Mouse (Mus musculus): Measurements from ENCODE around the gene Dpy19l2. TPM values are rescaled to one million over a fixed set of nuclear protein-coding genes. Genes with fewer than 3 reads are reported as not detected.
A peak's percentile ranks its signal among the peaks of the same experiment; 100 is the strongest.

The Dpy19l2 gene
- polyA plus RNA-seq, 1 experiment = not detected

DNA sequence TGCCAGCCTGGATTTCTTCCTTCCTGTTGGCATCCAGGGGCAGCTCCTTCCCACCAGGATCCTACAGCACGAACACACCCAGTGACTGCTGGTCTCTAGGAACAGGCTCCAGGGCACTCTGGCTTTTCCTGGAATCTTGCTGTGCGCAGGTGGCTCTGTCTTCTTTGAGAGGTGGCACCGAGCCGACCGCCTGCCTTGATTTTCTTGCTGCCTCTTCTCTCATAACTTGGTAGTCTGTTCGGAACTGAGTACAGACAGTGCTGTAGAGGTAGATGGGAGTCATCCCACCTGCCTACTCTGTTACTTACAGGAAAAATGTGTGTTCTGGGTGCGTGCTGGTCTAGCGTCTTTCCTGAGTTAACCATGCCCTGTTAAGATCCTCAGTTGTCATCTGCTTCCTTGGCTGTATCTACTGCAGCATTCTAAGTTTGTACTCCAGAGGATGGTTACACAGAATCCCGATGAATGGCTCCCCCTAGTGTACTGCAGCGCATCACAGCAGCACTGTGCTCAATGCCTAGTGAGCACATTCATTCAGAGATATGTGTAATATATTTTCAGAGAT, 179.4 kb downstream of the Dpy19l2 start:
- DNase-seq = peak; percentile 61

DNA sequence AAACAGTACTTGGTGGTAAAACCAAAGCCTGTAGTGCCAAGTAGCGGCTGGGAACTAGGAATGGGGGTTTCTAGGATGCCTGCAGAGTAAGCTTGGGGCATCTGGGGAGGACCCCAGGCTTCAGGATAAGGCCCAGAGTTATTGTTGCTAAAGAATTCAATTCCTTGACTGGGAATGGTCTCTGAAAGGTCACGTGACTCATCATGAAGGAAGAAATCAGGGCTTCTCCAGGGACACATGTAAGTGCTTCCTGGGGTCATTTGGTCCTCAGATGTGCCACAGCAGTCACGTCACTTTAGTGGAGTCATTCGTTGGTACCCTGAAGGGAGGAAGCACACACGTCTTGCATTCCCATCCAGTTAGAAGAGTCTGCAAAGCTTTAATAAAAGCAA, 182.0 kb downstream of the Dpy19l2 start:
- H3K27ac ChIP-seq (ENCODE audit: insufficient read depth, low read depth, low read length) = no peak overlapping the region
- no peak overlapping the region for H3K4me3 ChIP-seq (ENCODE audit: insufficient read depth, low read depth, low read length)
- no peak for TF ChIP-seq CTCF (conservative IDR thresholded peaks at IDR 0.05; ENCODE audit: insufficient read depth, insufficient read length, low read depth, low read length)
- no peak for TF ChIP-seq POLR2A (IDR thresholded peaks at IDR 0.05; ENCODE audit: low read depth, low read length)
- DNase-seq = no peak
- H3K4me1 ChIP-seq (ENCODE audit: control insufficient read depth, insufficient read depth, low read length) = no peaks in the 10 kb centered on the region
- no peaks in the 10 kb centered on the region for H3K27me3 ChIP-seq (replicated peaks; ENCODE audit: control insufficient read depth, insufficient read depth, low read length)
- no peaks in the 10 kb centered on the region for H3K36me3 ChIP-seq (ENCODE audit: control insufficient read depth, insufficient read depth, low read length)
- 65% methylated on average over 5 of the region's 5 CpGs for WGBS

More for the DNA sequence above, 179.4 kb downstream of the Dpy19l2 start:
- no peak overlapping the region for H3K4me3 ChIP-seq (ENCODE audit: insufficient read depth, low read depth, low read length)
- no peaks in the 10 kb centered on the region for H3K4me1 ChIP-seq (ENCODE audit: control insufficient read depth, insufficient read depth, low read length)
- 52% methylated on average over 10 of the region's 10 CpGs for WGBS
- no peak overlapping the region for H3K27ac ChIP-seq (ENCODE audit: insufficient read depth, low read depth, low read length)
- TF ChIP-seq POLR2A (IDR thresholded peaks at IDR 0.05; ENCODE audit: low read depth, low read length) = no peak
- peak; percentile 94 for TF ChIP-seq CTCF (conservative IDR thresholded peaks at IDR 0.05; ENCODE audit: insufficient read depth, insufficient read length, low read depth, low read length)
- no peaks in the 10 kb centered on the region for H3K27me3 ChIP-seq (replicated peaks; ENCODE audit: control insufficient read depth, insufficient read depth, low read length)
- no peaks in the 10 kb centered on the region for H3K36me3 ChIP-seq (ENCODE audit: control insufficient read depth, insufficient read depth, low read length)

DNA sequence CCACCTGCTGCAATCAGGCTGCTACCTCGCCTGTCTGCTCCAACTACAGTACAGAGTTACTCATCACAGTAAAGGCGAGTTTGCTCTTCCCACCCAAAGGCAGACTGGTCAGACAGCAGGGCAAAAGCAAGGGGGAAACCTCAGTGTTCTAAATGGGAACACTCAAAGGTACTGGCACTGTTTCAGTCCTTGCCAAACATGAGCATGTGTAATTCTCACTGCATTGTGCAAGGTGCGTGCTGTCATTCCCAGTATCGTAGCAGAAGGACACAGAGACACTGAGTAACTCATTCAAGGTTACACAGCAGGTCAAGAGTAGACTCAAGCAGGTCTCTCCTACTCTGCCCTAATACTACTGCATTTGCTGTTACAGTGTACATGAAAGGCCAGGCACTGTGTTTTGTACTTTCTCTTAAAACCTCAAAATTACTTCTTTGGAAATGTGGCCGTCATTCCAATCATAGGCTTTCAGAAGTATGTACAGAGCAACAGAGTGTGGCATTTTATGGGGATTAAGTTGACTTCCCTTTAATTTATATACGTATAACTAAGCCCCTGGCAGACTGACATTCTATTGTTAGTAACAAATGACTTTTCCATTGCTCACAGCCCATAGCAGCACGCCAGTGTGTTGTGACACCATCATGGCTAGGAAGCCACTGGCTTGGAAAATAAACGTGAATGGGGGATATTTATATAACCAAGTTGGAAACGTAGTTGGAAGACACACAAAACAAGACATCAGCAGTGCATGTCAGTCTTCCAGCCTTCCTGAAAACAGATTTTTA, 182.6 kb downstream of the Dpy19l2 start:
- H3K36me3 ChIP-seq (ENCODE audit: control insufficient read depth, insufficient read depth, low read length) = no peaks in the 10 kb centered on the region
- 74% methylated on average over 9 of the region's 9 CpGs for WGBS
- no peaks in the 10 kb centered on the region for H3K27me3 ChIP-seq (replicated peaks; ENCODE audit: control insufficient read depth, insufficient read depth, low read length)
- no peak overlapping the region for H3K27ac ChIP-seq (ENCODE audit: insufficient read depth, low read depth, low read length)
- no peaks in the 10 kb centered on the region for H3K4me1 ChIP-seq (ENCODE audit: control insufficient read depth, insufficient read depth, low read length)
- DNase-seq = no peak
- no peak overlapping the region for H3K4me3 ChIP-seq (ENCODE audit: insufficient read depth, low read depth, low read length)
- TF ChIP-seq POLR2A (IDR thresholded peaks at IDR 0.05; ENCODE audit: low read depth, low read length) (no peak), CTCF (conservative IDR thresholded peaks at IDR 0.05; ENCODE audit: insufficient read depth, insufficient read length, low read depth, low read length) (no peak)

DNA sequence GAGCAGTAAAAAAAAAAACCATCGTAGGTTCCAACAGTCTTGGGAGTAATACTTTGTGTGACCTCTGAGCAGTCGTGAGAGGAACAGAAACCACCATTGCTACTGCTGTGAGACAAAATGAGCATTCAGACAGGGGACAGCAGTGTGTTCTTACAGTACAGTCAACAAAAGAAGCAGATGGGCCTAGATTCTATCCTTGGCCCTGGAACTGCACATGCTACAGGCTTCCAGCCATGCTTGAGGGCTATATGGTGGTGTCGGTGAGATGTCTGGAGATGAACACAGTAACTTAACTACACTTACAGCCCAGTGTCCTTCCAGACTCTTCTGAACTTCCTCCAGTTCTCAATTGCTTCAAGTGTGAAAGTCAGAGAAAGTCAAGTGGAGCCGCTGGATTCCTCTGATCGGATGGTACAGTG, 184.0 kb downstream of the Dpy19l2 start:
- Histone ChIP-seq H3K4me3 (ENCODE audit: insufficient read depth, low read depth, low read length) (no peak overlapping the region), H3K4me1 (ENCODE audit: control insufficient read depth, insufficient read depth, low read length) (no peaks in the 10 kb centered on the region), H3K36me3 (ENCODE audit: control insufficient read depth, insufficient read depth, low read length) (no peaks in the 10 kb centered on the region), H3K27me3 (replicated peaks; ENCODE audit: control insufficient read depth, insufficient read depth, low read length) (no peaks in the 10 kb centered on the region), H3K27ac (ENCODE audit: insufficient read depth, low read depth, low read length) (no peak overlapping the region)
- no peak for DNase-seq
- WGBS = 88% methylated on average over 5 of the region's 5 CpGs
- TF ChIP-seq POLR2A (IDR thresholded peaks at IDR 0.05; ENCODE audit: low read depth, low read length) (no peak), CTCF (conservative IDR thresholded peaks at IDR 0.05; ENCODE audit: insufficient read depth, insufficient read length, low read depth, low read length) (no peak)

DNA sequence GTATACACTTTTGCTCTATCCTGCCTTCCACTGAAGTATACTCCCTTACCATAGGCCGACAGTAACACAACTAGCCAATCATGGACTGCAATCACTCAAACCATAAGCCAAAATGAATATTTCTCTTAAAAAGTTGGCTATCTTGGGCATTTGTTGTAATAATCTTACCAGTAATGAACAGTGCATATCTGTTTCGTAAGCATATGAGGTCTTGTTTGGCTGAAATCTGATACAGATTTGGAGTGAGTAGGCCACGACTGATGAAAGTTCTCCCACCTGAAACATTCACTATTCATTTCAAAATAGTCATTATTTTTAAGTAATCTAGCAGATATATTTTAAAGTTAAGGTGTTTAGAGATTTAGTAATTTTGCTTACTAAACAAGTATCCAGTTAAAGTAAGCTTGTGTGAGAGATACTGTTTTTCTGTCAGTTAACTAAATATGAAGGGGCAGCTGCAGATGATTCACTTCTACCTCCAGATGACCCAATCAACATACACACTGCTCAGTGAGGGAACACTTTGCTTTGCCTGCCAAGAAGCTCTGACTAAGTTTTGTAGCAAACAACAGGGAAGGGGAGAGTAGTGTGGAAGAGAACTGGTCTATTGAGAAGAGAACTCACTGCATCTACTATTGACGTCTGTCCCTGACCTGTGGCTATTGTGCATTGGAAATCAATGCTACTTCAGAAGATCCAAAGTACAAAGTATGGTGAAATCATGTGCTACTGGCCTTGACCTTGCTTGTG, 184.5 kb downstream of the Dpy19l2 start:
- no peaks in the 10 kb centered on the region for H3K4me1 ChIP-seq (ENCODE audit: control insufficient read depth, insufficient read depth, low read length)
- H3K36me3 ChIP-seq (ENCODE audit: control insufficient read depth, insufficient read depth, low read length) = no peaks in the 10 kb centered on the region
- TF ChIP-seq POLR2A (IDR thresholded peaks at IDR 0.05; ENCODE audit: low read depth, low read length) = no peak
- no peak for TF ChIP-seq CTCF (conservative IDR thresholded peaks at IDR 0.05; ENCODE audit: insufficient read depth, insufficient read length, low read depth, low read length)
- no peak for DNase-seq
- no peaks in the 10 kb centered on the region for H3K27me3 ChIP-seq (replicated peaks; ENCODE audit: control insufficient read depth, insufficient read depth, low read length)
- WGBS = 81% methylated on average over 4 of the region's 4 CpGs
- no peak overlapping the region for H3K4me3 ChIP-seq (ENCODE audit: insufficient read depth, low read depth, low read length)
- H3K27ac ChIP-seq (ENCODE audit: insufficient read depth, low read depth, low read length) = no peak overlapping the region

DNA sequence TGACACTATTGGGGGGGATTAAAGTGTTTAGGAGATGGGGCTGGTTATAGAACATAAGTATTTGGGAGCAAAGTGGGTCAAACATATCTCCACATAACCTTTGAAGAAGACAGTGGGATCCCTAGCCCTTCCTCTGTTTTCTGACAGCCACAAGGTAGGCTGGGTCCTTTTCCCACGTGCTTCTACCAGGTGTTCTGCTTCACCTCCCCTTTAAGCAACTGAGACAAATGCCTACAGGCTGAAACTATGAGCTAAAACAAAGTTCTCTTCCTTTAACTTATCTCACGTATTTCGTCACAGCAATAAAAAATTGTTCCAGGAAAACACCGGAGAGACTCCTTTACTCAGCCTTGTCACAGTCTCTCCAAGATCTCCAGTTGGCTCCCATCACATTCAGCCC, 187.2 kb downstream of the Dpy19l2 start:
- no peak for TF ChIP-seq CTCF (conservative IDR thresholded peaks at IDR 0.05; ENCODE audit: insufficient read depth, insufficient read length, low read depth, low read length)
- TF ChIP-seq POLR2A (IDR thresholded peaks at IDR 0.05; ENCODE audit: low read depth, low read length) = no peak
- no peaks in the 10 kb centered on the region for H3K36me3 ChIP-seq (ENCODE audit: control insufficient read depth, insufficient read depth, low read length)
- no peaks in the 10 kb centered on the region for H3K27me3 ChIP-seq (replicated peaks; ENCODE audit: control insufficient read depth, insufficient read depth, low read length)
- no peak overlapping the region for H3K27ac ChIP-seq (ENCODE audit: insufficient read depth, low read depth, low read length)
- 75% methylated on average over 4 of the region's 4 CpGs for WGBS
- H3K4me3 ChIP-seq (ENCODE audit: insufficient read depth, low read depth, low read length) = no peak overlapping the region
- no peaks in the 10 kb centered on the region; the same call in 1 of the 2 replicates for H3K4me1 ChIP-seq (ENCODE audit: control insufficient read depth, insufficient read depth, low read length)
- no peak for DNase-seq

Other genes starting within 250 kb of the Dpy19l2 start
- gene Dpy19l1, start 193.2 kb downstream of the Dpy19l2 start, polyA plus RNA-seq (2012; rRNA removed) = 4.3 and 5.5 TPM in 2 replicates
- gene Cypt4, start 71.1 kb downstream of the Dpy19l2 start, polyA plus RNA-seq (2012; rRNA removed) = not detected in 2 replicates
- 0.04 and 0.13 TPM in 2 replicates for gene Tbx20, start 78.0 kb upstream of the Dpy19l2 start, polyA plus RNA-seq (2012; rRNA removed)

All from kidney, adult 2 months (tissue).